Mouse (Mus musculus) CH12.LX (cell line): ENCODE data around the gene Socs7.

ENCODE experiments used
- CTCF ChIP-seq, 2 experiments: IDR thresholded peaks in 1 of 2; conservative IDR thresholded peaks in 1 of 2; 2 replicates each; pipeline ENCODE4 v1.5.1; 2011 to 2012; ENCODE audit warnings: low read depth in 2 of 2, low read length in 2 of 2, improper control_type of control experiment in 1 of 2, inconsistent platforms in 1 of 2, mild to moderate bottlenecking in 1 of 2, moderate library complexity in 1 of 2
- EP300 ChIP-seq: IDR thresholded peaks from 2 replicates; pipeline ENCODE4 v1.6.1; 2011; ENCODE audit warnings: low read length, improper control_type of control experiment
- JUN ChIP-seq: IDR thresholded peaks from 2 replicates; pipeline ENCODE4 v1.6.1; 2011; ENCODE audit warnings: low read depth, mild to moderate bottlenecking, low read length, improper control_type of control experiment, moderate library complexity; ENCODE audit not compliant: insufficient read depth
- NELFE ChIP-seq: IDR thresholded peaks from 2 replicates; pipeline ENCODE4 v1.6.1; 2011; ENCODE audit warnings: low read depth, low read length, improper control_type of control experiment
- NRF1 ChIP-seq: IDR thresholded peaks from 2 replicates; pipeline ENCODE4 v1.6.1; 2014; ENCODE audit warnings: low read depth, mild to moderate bottlenecking, inconsistent platforms, low read length, improper control_type of control experiment, moderate library complexity
- POLR2A ChIP-seq: IDR thresholded peaks from 2 replicates; pipeline ENCODE4 v1.6.1; 2011; ENCODE audit warnings: low read depth, mild to moderate bottlenecking, improper control_type of control experiment, low read length
- TBP ChIP-seq: conservative IDR thresholded peaks from 2 replicates; pipeline ENCODE4 v1.6.1; 2011; ENCODE audit warnings: low read depth, low read length, improper control_type of control experiment
- TCF12 ChIP-seq: IDR thresholded peaks from 2 replicates; pipeline ENCODE4 v1.6.1; 2014; ENCODE audit warnings: low read depth, mild to moderate bottlenecking, inconsistent platforms, low read length, improper control_type of control experiment
- USF1 ChIP-seq: IDR thresholded peaks from 2 replicates; pipeline ENCODE4 v1.6.1; 2014; ENCODE audit warnings: low read depth, mild to moderate bottlenecking, inconsistent platforms, low read length, improper control_type of control experiment

- TF ChIP-seq USF1 (no peak), NELFE (no peak), CTCF (conservative IDR thresholded peaks at IDR 0.05 in 1 of 2, IDR thresholded peaks at IDR 0.05 in 1 of 2; ENCODE audit: low read depth in 2 of 2, low read length in 2 of 2) (no peak), EP300 (no peak), POLR2A (no peak), TCF12 (no peak), JUN (no peak), TBP (no peak), NRF1 (no peak)
Measured at GRCm38 (mm10) chr11:97428726-97429077, 66.4 kb downstream of the Socs7 start.
